Mouse (Mus musculus) kidney, adult 18-20 months (tissue): ENCODE data around the gene Ccdc106.
"Not testable (repeated sequence)": the region's sequence is repeated elsewhere in the genome, so short reads cannot be mapped to it uniquely, and the experiment has no call there.

Experiments
- DNase-seq: peaks from one replicate; pipeline ENCODE4 v3.0.0; 2021

Gene Ccdc106

GRCm38 (mm10) chr7:5016057-5016456 lies 4.3 kb upstream of the Ccdc106 start:
- DNase-seq = no peak

DNA sequence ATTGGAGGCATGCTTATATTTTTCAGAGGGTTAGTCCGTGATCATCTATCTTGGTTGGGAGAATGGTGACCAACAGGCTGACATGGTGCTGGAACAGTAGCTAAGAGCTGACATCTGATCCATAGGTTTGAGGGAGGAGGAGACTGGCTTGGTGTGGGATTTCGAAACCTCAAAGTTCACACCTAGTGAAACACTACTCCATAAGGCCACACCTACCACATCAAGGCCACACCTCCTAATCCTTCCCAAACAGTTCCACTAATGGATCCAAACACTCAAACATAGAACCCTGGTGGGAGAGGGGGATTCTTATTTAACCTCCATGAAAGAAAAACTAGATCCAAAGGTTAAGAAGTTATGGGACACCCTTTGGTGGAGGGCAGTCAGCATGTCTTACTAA lies 3.4 kb upstream of the Ccdc106 start:
- DNase-seq = no peak

DNA sequence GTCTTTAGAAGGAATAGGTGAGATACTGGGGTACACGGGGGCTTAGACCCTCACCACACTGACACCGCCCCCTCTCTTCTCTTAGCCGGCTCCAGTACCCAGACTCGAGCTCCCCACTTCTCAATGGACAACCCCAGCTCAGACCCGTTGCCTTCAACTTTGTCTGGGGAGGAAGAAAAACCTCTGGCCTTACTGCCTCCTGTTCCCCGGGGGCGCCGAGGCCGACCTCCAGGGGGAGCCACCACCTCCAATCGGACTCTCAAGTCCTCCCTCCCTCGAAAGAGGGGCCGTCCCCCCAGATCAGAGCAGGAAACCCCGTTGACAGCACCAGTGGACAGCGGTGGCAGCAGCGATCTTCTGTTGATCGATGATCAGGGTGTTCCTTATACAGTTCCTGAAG lies 3.0 kb upstream of the Ccdc106 start:
- no peak for DNase-seq

GRCm38 (mm10) chr7:5017931-5018330 lies 2.4 kb upstream of the Ccdc106 start:
- no peak for DNase-seq

DNA sequence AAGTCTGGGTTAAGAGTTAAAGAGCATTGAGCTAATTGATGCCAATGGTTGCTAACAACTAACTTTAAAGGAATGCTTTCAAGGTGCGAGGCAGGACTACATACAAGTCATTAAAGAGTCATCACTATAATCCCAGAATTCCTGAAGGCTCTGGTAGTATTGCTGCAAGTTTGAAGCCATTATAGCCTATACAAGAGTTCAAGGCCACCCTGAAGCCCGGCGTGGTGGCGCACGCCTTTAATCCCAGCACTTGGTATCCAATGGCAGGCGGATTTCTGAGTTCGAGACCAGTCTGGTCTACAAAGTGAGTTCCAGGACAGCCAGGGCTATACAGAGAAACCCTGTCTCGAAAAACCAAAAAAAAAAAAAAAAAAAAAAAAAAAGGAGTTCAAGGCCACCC lies 777 bp upstream of the Ccdc106 start:
- DNase-seq = not testable (repeated sequence)

DNA sequence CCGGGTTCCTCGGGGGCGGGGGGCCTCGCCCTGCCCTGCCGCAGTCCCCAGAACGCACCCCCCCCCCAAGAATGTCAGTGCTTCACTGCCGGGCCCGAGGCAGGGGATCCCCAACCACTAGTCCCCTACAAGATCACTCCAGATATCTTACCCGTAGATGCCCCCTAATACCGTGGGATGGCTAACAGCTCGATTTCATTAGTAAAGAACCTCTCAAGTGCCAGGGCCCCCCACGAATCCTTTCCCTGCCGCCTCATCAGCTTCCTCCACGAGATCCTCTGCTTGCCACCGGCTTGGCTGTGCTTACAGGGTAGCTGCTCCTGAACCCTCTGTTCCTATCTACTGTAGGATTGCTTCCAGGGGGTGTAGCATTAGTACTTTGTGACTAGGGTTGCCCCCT lies 332 bp downstream of the Ccdc106 start:
- DNase-seq = no peak

DNA sequence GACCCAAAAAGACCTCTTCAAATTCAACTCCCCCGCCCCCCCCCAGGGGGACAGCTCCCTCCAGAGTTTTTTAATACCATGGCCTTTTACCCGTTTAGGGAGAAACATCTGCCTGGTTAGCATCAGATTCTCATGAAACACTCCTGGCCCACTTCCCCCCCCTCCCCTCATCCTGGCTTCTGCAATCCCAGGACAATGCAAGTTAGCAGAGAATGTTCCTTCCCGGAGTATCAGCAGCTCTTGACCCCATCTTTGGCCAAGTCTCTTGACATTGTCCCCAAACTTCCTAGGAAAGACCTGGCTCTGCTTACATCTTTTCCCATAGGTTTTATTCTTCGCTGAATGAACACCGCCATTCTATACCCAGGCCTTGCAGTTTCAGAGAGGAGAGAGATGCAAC lies 844 bp downstream of the Ccdc106 start:
- no peak for DNase-seq

GRCm38 (mm10) chr7:5029543-5029942 lies 9.2 kb downstream of the Ccdc106 start:
- DNase-seq = no peak

DNA sequence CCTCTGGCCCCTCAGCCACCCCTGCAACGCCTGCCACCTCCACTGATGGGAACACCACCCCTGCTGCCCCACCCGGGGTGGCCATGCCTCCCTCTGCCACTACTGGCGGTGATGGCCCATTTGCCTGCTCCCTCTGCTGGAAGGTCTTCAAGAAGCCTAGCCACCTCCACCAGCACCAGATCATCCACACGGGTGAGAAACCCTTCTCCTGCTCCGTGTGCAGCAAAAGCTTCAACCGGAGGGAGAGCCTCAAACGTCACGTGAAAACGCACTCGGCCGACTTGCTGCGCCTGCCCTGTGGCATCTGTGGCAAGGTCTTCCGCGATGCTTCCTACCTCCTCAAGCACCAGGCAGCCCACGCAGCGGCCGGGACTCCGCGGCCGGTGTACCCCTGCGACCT lies 9.6 kb downstream of the Ccdc106 start:
- no peak for DNase-seq

DNA sequence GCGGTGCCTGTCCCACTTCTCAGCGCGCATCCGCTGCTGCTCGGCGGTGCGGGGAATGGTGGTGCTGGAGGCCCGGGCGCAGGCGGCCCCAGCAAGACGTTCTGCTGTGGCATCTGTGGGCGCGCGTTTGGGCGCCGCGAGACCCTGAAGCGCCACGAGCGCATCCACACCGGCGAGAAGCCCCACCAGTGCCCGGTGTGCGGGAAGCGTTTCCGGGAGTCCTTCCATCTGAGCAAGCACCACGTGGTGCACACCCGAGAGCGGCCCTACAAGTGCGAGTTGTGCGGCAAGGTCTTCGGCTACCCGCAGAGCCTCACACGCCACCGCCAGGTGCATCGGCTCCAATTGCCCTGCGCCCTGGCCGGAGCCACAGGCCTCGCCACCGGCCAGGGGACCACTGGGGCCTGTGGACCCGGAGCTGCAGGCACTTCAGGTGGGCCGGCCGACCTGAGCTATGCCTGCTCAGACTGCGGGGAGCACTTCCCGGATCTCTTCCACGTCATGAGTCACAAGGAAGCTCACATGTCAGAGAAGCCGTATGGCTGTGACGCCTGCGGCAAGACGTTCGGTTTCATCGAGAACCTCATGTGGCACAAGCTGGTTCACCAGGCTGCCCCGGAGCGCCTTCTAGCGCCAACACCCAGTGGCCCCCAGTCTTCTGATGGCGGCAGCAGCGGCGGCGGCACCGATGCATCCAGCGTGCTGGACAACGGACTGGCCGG lies 10.4 kb downstream of the Ccdc106 start:
- DNase-seq = no peak

DNA sequence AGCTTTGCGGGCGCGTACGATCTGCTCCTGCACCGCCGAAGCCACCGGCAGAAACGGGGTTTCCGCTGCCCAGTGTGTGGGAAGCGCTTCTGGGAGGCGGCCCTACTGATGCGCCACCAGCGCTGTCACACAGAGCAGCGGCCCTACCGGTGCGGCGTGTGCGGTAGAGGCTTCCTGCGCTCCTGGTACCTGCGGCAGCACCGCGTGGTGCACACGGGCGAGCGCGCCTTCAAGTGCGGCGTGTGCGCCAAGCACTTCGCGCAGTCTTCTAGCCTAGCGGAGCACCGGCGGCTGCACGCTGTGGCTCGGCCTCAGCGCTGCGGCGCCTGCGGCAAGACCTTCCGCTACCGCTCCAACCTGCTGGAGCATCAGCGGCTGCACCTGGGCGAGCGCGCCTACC lies 11.1 kb downstream of the Ccdc106 start:
- no peak for DNase-seq

GRCm38 (mm10) chr7:5033818-5034217 lies 13.5 kb downstream of the Ccdc106 start, which contains the start of gene 4632433K11Rik:
Gene 4632433K11Rik, plus strand, starts transcription at chr7:5034118.
- no peak for DNase-seq

- DNase-seq = no peak
Observed at GRCm38 (mm10) chr7:5035628-5036027, 15.3 kb downstream of the Ccdc106 start.

DNA sequence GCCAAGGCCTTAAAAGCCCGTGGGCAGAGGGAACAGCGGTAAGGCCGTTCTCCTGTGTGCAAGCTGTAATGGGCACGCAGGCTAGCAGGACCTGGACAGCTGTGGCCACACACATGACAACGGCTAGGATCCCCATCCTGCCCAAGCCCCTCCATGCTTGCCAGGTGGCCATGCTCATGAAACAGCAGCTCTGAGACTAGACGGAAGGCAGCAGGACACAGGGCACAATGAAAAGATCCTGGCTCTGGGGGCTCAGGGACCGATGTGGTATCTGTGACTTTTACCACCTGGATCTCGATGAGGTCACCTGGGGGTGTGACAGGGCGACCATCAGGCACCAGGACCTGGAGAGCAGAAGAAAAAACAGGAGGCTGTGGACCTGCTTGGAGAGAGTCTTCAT lies 15.8 kb downstream of the Ccdc106 start:
- no peak for DNase-seq

GRCm38 (mm10) chr7:5037026-5037425 lies 16.7 kb downstream of the Ccdc106 start:
- DNase-seq = no peak

DNA sequence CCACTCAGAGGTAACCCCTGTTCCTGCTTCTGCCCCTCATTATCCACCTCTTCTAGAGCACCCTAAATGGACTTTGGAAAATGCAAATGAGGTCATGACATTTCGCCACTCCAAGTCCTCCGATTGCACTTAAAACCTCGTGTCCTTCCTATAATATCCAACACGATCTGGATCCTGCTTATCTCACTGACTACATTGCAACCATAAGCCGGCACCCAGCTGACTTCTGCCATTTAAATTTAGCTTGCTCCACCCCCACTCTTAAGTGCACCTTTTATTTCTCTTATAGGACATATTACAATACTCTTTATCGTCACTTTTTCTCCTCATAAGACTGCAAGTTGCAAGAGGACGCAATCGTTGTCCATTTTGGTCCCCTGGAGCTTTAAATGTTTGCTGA lies 17.1 kb downstream of the Ccdc106 start:
- no peak for DNase-seq

DNA sequence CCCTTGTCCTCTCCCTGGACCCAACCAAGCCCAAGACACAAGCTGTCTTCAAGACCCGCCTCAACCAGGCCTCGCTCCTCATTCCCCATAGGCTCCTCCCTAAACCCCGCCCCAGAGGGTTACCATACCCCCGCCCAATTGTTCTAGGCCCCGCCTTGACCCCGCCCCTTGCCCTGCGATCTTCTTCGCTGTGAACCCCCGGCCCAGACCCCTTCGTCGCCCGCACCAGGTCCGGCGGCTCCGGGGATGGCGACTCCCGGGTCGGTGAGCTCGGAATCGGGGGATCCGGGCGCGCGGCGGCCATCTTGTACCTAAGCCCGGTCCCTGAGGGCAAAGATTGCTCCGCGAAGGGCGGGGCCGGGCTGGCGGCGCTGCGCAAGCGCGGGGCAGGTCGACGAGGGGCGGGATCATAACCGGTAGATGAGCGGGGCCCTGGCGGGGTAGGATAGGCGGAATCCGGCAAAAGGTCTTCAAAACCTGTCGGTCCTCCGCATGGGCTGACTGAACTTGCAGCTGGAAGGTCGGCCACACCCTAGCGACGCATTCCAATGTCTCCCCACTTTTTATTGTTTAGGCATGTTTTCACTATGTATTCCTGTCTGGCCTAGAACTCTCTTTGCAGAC lies 17.9 kb downstream of the Ccdc106 start, which contains the start of gene Zfp784:
Gene Zfp784, minus strand, starts transcription at position 338 of the 624 bp plus-strand sequence.
- peak; percentile 97 for DNase-seq

- no peak for DNase-seq
Observed at GRCm38 (mm10) chr7:5038940-5039339, 18.6 kb downstream of the Ccdc106 start.

GRCm38 (mm10) chr7:5044981-5045380 lies 24.6 kb downstream of the Ccdc106 start:
- DNase-seq = no peak

GRCm38 (mm10) chr7:5046112-5046511 lies 25.8 kb downstream of the Ccdc106 start:
- no peak for DNase-seq

GRCm38 (mm10) chr7:5047313-5047712 lies 27.0 kb downstream of the Ccdc106 start:
- peak; percentile 27 for DNase-seq

- DNase-seq = peak; percentile 83
Observed at GRCm38 (mm10) chr7:5051193-5052192, 31.1 kb downstream of the Ccdc106 start, which contains the start of gene Zfp580. Gene Zfp580, plus strand, starts transcription at chr7:5051538.

- no peak for DNase-seq
Observed at GRCm38 (mm10) chr7:5052438-5052837, 32.1 kb downstream of the Ccdc106 start.
